Mouse (Mus musculus) testis, postnatal 14 days (tissue): ENCODE data around the gene Spint3.
A peak's percentile ranks its signal among the peaks of the same experiment; 100 is the strongest.

Experiments used
- DNase-seq: peaks from one replicate; pipeline ENCODE4 v3.0.0; 2021; ENCODE audit warnings: low spot score

The Spint3 gene

GRCm38 (mm10) chr2:164549963-164550894 is 23.0 kb downstream of the Spint3 start:
- no peak for DNase-seq

GRCm38 (mm10) chr2:164549338-164549737 is 23.9 kb downstream of the Spint3 start:
- DNase-seq: no peak

GRCm38 (mm10) chr2:164544454-164545097 is 28.7 kb downstream of the Spint3 start:
- DNase-seq: no peak

- no peak for DNase-seq
Measured at GRCm38 (mm10) chr2:164543745-164544144, 29.5 kb downstream of the Spint3 start.

DNA sequence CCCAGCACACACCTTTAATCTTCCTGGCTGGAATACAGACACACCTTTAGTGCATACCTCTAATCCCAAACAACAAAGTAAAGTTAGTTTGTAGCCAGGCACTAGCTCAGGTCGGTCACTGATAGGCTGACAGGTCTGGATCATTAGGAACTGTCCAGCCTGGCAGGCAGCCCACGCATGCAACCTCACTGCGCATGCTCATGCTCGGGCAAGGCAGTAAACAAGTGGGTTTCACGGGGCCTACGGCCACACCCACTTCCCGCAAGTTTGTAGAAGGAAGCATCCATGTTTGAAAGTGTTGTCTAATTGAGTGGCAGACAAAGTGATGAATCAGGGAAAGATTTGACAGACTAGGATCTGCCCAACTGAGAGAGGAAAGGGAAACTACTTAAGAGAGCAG is 30.7 kb downstream of the Spint3 start:
- DNase-seq: no peak

DNA sequence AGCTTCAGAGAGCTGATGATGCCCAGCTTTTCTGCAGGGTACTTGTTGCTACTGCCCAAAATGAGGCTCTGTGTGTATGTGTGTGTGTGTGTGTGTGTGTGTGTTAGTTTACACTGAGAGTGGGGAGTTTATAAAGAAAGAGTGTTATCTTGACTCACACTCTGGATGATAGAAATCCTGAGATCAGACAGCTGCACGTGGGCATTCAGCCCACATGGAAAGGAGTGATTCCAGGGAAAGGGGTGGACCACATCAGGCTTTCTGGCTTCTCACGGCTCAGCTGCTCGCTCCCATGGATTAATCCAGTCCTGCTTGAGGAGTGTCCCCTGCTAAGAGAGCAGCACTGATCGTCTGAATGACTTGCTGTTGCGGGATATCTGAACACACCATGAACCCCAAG is 31.1 kb downstream of the Spint3 start:
- no peak for DNase-seq

GRCm38 (mm10) chr2:164540652-164541427 is 32.4 kb downstream of the Spint3 start:
- no peak for DNase-seq

DNA sequence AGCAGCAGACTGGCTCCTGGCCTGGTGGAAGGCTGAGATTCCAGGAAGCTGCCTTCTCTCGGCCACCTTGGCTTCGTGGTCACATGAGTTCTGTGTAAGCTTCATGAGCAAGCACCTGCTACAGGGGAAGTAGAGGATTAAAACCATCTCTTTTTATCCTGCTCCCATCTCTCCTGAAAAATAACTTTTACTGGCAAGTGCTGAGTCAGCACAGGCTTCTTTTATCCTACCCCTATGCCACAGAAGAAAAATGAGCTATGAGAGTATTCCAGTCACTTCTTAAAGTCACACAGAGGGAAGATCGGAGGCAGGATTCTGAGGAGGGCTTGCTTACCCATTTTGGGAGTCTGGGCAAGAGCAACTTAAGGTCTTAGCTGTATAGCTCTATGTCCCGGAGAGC is 36.3 kb downstream of the Spint3 start:
- DNase-seq: no peak

DNA sequence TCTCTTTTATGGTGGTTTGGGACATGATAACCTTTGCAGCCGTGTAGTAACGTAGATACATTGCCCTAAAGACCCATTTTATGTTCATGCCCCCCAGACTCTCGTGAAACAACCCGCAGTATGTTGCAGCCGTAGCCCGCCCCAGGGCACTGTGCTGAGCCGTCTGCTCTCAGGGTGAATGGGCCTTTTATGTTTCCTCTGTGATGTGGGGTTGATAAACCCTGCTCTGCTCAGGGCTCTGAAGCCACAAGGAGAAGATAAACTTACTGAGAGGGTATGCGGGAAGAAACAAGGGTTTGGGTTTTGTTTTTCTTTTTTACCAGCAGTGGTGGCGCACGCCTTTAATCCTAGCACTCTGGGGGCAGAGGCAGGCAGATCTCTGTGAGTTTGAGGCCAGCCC is 38.9 kb downstream of the Spint3 start:
- no peak for DNase-seq

DNA sequence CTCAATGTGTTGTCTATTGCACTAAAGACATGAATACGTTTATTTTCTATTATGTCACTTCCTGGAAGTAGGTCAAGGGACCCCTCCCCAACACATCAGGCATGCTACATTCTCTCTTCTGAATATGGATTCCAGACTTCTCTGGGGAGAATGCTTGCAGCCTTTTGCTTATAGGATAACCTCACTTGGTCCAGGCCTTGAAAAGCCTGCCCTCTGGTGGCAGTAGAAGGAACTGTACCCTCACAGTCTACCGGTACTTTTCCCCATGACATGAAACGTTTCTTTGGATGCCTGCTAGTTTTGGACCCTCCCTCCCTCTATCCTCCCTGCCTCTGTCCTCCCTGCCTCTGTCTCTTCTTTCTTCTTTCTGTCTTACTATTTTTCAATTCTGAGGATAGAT is 42.1 kb downstream of the Spint3 start:
- peak; percentile 57 for DNase-seq

GRCm38 (mm10) chr2:164528557-164528956 is 44.7 kb downstream of the Spint3 start:
- no peak for DNase-seq

- no peak for DNase-seq
Measured at GRCm38 (mm10) chr2:164523301-164523773, 49.9 kb downstream of the Spint3 start.

- DNase-seq: no peak
Measured at GRCm38 (mm10) chr2:164522280-164522679, 51.0 kb downstream of the Spint3 start.

- DNase-seq: no peak
Measured at GRCm38 (mm10) chr2:164521841-164522240, 51.4 kb downstream of the Spint3 start.

DNA sequence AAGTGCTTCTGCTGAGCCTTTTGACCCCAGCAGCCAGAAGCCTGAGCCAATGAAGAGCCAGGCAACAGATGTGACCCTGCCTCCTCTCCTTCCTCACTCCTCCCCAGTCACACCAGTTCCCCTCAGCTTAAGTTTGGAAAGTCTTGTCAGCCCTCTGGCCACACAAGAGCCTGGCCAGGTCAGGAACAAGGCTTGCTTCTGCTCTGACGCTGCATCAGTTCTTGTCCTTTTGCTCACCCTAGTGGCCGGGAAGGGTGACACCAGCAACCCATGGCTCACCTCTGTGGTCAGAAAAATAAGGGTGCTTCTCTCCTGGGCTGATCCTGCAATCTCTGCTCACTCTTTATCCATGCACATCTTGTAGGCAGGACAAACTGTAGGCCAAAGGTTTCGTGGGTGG is 52.5 kb downstream of the Spint3 start:
- DNase-seq: no peak
